Mouse (Mus musculus) embryo, embryonic 10 days (tissue): Measurements from ENCODE around the gene Gm13288.
"Not testable (repeated sequence)": the region's sequence is repeated elsewhere in the genome, so short reads cannot be mapped to it uniquely, and the experiment has no call there.

Experiments
- DNase-seq: peaks from one replicate; pipeline ENCODE4 v3.0.0-alpha.2; 2015; ENCODE audit warnings: low spot score

Gene Gm13288

GRCm38 (mm10) chr4:88802954-88803353 is 2.4 kb upstream of the Gm13288 start, which contains the start of gene Gm13287:
Gm13287 (plus strand) TSS chr4:88803254.
- DNase-seq = not testable (repeated sequence)

- DNase-seq = not testable (repeated sequence)
These were observed 430 bp downstream of the Gm13288 start for GRCm38 (mm10) chr4:88805761-88806160.

DNA sequence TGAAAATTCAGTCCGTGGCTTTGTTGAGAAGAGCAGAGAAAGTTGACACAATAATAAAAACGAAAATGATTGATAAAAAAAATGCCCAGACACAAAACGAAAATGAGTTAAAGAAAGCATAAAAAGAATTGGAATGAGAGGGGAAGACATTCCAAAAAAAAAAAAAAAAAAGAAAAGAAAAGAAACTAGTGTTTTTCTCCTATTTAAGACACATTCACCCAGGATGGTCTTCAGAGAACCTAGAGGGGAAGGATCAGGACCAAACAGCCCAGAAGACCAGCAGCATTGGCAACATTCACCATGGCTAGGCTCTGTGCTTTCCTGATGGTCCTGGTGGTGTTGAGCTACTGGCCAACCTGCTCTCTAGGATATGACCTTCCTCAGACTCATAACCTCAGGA is 10.6 kb downstream of the Gm13288 start, which contains the start of gene Ifna7:
TSS of gene Ifna7 (plus strand) at position 301 of the 400 bp plus-strand sequence.
- DNase-seq = no peak

GRCm38 (mm10) chr4:88819659-88820058 is 14.3 kb downstream of the Gm13288 start, which contains the start of gene Ifna11:
Ifna11 (plus strand) TSS chr4:88819959.
- DNase-seq = no peak

DNA sequence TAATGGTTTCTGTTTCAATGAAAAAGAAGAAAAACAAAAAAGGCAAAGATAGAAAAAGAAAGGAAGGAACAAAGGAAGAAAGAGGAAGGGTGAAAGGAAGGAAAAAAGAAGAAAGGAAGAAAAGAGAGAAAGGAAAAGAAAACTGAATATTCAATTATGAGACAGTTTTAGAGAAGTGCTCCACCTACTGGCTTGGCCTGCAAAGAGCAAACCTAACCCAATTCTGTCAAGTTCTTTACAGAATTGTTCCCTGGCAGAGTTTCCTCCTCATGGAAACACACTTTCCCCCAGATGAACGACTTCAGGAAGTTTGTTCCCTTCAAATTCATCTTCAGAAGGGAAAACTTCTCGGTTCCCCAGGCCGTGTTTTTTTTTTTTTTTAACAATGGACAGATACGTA is 17.7 kb downstream of the Gm13288 start:
- peak; percentile 28 for DNase-seq

DNA sequence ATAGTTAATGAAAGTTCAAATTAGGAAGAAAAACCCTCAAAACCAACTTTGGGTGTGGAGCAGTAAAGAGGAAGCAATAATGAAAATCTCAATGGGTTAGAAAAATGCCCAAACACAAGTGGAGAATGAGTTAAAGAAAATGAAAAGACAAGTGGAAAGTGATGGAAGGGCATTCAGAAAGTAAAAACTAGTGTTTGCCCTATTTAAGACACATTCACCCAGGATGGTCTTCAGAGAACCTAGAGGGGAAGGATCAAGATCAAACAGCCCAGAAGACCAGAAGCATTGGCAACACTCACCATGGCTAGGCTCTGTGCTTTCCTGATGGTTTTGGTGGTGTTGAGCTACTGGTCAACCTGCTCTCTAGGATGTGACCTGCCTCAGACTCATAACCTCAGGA is 21.8 kb downstream of the Gm13288 start, which contains the start of gene Ifna6:
TSS of gene Ifna6 (plus strand) at position 301 of the 400 bp plus-strand sequence.
- not testable (repeated sequence) for DNase-seq

GRCm38 (mm10) chr4:88830523-88830922 is 25.2 kb downstream of the Gm13288 start:
- no peak for DNase-seq

- DNase-seq = not testable (repeated sequence)
These were observed 29.9 kb downstream of the Gm13288 start, which contains the start of gene Ifna5 for GRCm38 (mm10) chr4:88835225-88835624. Ifna5 (plus strand) TSS chr4:88835525.

DNA sequence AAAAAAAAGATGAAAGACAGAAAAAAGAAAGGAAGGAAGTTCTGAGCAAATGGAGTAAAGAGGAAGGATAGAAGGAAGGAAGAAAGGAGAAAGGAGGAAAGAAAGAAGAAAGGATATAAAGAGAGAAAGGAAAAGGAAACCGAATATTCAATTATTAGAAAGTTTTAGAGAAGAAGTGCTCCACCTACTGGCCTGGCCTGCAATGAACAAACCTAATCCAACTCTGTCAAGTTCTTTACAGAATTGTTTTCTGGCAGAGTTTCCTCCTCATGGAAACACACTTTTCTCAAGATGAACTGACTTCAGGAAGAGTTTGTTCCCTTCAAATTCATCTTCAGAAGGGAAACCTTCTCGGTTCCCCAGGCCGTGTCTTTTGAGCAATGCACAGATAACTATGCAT is 33.5 kb downstream of the Gm13288 start:
- DNase-seq = no peak

- no peak for DNase-seq
These were observed 34.7 kb downstream of the Gm13288 start for GRCm38 (mm10) chr4:88840058-88840457.

GRCm38 (mm10) chr4:88841438-88841911 is 36.1 kb downstream of the Gm13288 start, which contains the start of gene Ifna4:
Ifna4 (plus strand) TSS chr4:88841861.
- DNase-seq = no peak

DNA sequence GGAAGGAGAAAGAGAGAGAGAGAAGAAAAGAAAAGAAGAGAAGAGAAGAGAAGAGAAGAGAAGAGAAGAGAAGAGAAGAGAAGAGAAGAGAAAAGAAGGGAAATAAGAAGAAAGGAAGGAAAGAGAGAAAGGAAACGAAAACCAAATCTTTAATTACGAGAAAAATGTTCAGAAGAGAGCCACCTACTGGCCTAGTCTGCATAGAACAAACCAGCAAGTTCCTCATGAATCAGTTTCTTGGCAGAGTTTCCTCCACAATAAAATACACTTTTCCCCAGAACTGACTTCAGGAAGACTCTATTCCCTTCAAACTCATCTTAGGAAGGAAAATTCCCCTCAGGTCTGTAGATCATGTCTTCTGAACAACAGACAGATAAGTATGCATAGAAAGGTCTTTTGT is 40.0 kb downstream of the Gm13288 start:
- no peak for DNase-seq

- no peak for DNase-seq
These were observed 44.4 kb downstream of the Gm13288 start, which contains the start of gene Ifna1 for GRCm38 (mm10) chr4:88849698-88850097. Ifna1 (plus strand) TSS chr4:88850087.

- DNase-seq = no peak
These were observed 45.9 kb downstream of the Gm13288 start for GRCm38 (mm10) chr4:88851026-88851763.
